Mouse (Mus musculus) spleen, postnatal 10 days (tissue): ENCODE results near the gene Enox1.
"Not testable (repeated sequence)": the region's sequence is repeated elsewhere in the genome, so short reads cannot be mapped to it uniquely, and the experiment has no call there.

ENCODE experiments used
- DNase-seq, 2 experiments: peaks; one replicate each; pipeline ENCODE4 v3.0.0; 2021 to 2022; ENCODE audit warnings: low spot score in 2 of 2

Enox1 gene

DNA sequence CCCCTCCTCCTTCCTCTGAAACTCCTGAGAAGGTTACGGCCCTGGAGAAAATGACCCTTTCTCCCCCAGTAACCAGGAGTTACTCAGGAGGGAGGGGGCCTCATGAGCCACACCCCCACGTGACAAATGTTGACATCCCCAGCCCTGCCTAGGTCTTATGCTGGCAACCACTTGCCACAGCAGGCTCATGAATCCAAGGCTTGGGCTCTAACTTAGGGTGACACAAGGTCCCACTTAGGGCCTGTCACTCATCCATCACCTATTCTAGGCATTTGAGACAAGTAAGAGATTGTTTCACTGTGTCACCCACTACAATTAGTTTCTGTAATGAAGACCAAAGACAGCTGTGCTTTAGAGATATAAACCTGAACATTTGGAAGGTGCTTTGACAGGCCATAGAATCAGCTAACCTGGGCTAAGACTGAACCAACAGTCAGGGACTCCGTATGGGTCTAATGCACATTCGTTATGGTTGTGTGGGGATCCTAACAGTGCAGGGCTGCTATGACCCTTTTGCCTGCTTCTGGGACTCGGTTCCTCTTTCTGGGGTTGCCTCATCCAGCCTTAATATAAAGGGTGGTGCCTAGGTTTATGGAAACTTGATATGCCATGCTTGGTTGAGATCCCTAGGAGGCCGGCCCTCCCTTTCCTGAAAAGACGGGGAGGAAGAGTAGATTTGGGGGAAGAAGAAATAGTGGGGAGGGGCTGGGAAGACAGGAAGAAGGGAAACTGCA lies 354.7 kb downstream of the Enox1 start:
- no peak for DNase-seq

DNA sequence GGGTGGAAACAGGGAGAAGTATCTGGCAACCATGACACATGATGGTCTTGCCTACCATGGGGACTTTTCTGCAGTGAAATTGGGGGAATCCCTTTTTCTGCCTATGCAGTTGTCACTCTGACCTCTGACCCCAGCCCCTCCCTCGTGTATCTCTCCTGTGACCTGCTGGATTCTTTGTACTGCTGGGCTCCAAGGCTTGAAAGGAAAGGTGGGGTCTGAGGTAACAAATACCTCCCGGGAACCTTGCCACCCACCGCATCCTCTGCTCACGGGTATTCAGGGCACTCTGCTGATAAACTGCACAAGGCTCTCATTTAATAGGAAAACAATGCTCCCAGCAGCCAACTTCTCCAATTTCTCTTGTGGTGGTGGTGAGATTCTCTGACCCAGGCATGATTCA lies 361.5 kb downstream of the Enox1 start:
- no peak for DNase-seq

DNA sequence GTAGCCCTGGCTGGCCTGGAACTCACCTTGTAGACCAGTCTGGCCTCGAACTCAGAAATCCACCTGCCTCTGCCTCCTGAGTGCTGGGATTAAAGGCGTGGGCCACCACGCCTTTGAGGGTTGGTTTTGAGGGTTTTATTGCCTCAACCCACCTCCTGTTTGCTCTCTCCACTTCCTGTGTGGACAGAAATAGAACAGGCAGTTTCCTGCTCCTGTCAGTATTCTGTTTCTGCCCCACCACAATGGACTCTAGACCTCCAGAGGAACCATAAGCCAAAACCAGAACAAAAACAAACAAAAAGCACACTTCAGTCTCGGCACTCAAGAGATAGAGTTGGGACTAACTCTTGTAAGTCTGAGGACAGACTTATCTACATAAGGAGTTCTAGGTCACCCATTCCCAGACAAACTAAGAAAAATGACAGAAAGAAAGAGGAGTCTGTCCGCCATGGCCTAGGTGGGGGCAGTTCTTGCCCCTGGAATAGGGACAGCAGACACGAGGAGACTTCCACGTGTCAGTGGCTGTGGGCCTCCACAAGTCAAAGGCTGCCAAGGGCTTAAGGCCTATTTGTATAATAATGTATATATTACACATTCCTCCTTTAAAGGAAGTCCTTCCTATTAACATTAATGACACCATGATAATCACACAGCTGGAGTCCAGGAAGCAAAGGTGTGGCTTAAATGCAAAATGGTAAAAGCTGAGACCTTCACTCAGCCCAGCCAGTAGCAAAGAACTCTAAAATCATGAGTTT lies 362.6 kb downstream of the Enox1 start:
- DNase-seq = no peak

DNA sequence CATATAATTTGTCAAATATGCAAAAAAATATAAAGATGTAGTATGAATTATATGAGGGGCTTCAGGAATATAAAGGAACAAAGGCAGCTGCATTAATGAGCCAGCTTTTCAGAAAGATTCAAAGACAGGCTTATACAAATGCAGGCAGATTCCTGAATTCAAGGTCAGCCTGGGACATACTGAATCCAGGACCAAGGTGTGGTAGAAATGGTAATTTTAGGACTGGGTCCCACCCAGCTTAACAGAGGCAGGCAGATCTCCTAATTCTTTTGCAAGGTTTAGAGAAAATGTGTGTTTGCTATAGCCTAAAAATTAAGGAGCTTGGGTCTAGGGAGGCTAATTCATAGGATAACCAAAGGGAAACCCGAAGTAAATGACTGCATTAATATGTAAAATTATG lies 363.1 kb downstream of the Enox1 start:
- DNase-seq = no peak

DNA sequence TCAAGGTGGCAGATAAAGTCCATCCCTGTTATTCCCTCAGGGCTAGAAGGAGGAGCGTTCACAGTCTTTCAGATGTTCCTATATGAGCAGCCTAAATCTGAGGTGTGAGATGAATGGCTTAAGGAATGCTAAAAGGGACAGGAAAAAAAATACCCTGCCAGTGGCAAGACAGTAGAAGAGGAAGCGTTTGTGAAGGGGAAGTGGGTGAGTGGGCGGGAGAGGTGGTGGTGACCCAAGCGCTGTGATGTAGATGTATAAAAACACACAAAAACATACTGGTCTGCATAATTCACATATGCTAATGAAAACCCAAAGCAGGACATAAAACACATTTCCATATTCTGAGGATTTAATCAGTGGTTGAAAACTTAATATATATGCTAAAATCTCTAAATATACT lies 367.7 kb downstream of the Enox1 start:
- peak in 1 of 2 experiments; percentile 23 for DNase-seq

DNA sequence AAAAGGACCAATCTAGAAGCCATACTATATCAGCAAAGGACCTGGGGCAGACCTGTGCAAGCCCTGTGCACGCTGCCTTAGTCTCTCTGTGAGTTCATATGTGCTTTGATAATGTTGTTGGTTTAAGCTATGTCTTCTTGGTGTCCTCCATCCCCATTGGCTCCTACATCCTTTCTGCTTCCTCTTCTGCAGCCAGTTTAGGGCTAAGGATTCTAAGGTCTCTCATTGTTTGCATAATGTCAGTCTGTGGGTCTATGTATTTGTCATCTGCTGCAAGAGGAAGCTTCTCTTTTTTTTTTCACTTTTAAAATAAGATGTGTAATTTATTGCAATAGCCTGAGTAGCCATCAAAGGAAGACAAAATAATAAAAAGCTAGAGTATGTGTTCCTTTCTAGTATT lies 369.7 kb downstream of the Enox1 start:
- DNase-seq = no peak

DNA sequence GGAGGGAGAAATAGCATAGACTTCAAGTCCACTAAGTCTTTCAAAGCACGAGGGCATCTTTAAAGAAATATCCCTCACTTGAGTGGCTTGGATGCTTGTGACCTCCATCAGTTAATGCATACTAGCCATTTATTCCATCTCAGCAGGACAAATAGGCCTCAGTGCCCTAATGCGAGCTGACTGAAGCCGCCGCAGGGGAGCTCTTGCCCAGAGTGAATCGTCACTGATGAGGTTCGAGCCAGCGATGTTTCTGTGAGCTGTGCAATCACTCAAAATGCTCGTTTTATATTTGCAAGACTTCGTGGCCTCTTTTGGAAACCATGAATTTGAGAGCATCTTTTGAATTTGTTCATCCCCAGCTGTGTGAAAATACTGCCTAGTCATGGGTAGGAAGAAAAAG lies 372.6 kb downstream of the Enox1 start:
- DNase-seq = no peak

DNA sequence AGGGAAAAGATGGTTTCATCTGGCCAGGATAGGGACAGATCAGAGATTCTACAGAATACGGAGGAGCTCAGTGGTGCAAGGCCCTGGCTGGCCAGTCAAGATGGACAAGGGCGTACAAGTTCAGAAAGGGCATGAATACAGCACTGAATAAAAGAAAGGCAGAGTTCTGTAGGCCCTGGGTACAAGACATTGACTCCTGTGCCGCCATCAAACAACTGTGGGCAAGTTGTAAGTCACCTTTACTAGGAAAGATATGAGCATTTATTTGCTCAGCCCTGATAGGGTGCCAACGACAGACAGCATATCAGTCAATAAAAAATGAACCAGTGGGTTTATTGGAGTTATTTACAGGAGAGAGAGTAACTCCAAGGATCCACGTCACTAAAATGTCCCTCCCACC lies 373.1 kb downstream of the Enox1 start:
- no peak for DNase-seq

DNA sequence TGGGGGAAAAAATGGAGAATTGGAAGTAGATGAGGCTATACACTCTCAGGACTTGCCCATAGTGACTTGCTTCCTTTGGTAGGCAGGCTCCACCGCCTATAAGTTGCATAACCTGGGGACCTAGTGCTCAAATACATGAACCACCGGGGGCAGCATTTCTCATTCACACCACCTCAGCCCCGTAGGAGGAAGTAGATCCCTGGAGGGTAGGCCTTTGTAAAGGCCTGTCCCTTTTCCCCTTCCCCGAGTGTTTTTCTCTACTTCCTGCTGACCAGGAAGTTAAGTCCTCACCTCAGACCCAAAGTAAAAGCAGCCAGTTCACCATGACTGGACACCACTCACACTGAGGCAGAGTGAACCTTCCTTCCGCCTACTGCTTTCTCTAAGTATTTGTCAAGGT lies 377.1 kb downstream of the Enox1 start:
- no peak for DNase-seq

DNA sequence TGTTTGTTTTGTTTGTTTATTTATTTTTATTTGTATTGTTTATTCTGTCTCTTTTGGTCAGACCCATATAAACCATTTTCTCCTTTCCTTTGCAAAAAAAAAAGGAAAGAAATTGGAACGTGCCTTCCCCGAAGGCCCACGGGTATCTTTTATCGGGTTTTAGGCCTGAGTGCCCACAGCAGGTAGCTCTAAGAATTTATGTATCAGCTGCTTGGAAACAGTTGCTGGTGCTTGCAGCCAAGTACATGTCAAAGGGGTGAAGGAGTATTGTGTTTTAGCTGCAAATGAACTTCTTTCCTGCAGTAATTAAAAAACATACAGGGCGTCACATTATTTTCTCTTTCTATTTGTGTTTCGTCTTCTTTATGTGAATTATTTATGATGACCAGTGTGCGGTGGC lies 377.6 kb downstream of the Enox1 start:
- DNase-seq = no peak

DNA sequence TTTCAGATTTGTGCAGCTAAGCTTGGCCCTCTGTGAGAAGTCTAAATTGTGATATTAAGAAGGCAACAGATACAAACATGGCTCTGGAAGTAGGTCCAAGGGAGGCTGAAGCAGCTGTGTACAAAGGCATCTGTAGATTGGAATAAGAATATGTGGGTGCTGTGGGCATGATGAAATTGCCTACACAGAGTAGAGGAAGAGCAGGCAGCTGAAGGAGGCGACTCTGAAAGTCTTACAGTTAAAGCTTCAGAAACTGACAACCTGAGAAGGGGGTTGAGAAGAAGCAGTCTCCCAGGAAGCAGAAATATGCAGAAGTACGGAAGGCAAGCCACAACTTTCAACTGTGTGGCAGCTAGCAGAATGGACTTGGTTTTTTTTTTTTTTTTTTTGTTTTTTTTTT lies 380.0 kb downstream of the Enox1 start:
- no peak for DNase-seq

DNA sequence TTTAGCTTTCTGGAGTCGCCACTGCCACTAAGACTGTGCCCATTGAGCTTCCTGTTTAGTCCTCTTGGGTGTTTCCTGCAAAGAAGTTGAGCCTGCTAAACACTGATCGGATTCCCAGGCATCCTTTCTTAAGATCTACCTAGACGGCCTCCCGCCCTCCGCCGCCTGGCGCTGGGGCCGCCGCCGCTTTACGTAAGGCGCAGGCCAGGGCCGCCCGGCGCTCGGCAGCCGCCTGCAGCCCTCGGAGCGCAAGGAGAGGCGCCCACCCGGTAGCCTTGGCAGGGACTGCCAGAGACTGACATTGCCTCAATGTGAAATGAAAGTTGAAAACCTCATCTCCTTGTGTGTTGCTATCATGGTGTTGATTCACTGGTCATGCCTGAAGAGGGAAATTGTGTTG lies 383.0 kb downstream of the Enox1 start:
- DNase-seq = not testable (repeated sequence)

DNA sequence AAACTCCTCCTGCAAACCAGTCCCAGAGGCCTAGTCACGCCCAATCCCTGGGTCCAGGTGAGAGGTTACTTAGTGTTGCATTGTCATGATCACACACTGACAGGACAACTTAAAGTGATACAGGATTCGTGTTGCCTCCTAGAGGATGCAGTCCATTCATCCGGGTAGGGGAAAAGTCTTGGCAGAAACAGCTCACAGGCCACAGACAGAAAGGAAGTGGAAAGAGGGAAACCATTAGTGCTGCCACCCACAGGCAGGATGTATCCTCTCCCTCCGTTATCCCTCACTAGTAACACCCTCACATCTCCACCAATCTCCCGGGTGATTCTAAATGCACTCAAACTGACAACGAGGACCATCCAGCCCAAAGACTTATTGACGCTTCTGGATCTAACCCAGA lies 385.4 kb downstream of the Enox1 start:
- no peak for DNase-seq

DNA sequence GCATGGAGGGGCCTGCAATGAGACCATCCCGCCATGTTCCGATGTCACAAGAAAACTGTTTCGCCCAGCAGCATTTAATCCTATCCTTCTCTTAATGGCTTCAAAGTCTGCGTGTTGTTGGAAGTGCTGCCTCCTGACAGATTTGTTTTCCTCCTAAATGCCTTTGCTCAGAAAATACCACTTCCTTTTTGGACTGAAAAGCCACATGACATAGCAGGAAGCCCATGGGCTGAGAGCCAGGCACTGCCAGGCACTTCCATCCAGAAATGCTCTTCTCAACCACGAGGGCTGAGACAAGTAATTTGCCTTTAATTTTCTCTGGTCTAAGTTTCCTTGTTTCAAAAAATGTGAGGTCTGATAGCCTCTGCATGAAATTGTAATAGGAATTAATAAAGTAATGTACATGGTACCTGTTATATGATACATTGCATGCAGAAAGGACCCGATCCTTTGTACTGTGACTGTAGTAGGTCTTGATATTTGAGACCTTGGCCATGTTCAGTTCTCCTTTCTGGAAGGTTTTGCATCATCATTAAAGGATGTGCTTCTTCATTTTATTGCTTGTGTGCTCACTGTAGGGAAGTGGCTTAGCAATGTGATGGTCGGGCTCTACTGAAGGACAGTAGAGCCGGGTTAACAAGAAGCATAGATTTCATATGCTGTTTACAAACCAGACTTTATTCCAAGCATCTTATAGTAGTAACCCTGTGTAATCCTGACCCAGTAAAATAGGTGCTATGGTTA lies 390.1 kb downstream of the Enox1 start:
- no peak for DNase-seq

DNA sequence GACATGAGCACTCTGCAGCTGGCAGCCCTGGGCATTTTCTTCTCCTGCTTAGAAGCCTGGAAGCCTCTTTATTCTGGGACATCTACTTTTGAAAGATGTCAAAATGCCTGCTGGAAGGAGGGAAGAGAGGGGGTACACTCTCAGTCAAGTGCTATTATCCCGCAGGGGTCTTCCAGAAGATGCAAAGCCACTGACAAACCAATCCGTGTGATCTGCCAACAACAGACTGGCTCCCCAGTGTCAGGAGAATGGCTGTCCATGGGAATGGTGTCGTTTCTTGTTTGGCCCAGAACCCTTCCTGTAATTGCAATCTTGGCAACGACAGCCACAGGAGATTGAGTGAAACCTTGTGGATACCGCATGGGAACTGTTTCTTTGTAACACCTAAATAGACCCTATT lies 390.8 kb downstream of the Enox1 start:
- DNase-seq = no peak

DNA sequence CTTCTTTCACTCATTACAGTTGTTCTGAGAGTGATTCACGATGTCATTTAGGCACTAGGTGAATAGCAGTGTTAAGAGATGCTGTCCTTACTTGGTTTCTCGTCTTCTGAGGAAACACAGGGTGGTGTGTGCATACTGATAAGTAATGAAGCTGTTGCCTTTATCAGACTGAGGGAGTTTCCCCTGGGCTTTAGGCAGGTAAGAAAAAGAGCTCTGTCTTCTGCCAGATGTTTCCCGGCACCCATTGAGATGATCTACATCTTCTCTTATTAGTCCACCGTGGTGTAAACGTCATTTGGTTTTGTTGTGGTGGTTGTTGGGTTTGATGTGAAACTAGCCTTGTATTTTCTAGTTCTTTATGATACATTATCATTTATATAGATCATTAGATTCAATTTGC lies 392.4 kb downstream of the Enox1 start:
- no peak for DNase-seq

DNA sequence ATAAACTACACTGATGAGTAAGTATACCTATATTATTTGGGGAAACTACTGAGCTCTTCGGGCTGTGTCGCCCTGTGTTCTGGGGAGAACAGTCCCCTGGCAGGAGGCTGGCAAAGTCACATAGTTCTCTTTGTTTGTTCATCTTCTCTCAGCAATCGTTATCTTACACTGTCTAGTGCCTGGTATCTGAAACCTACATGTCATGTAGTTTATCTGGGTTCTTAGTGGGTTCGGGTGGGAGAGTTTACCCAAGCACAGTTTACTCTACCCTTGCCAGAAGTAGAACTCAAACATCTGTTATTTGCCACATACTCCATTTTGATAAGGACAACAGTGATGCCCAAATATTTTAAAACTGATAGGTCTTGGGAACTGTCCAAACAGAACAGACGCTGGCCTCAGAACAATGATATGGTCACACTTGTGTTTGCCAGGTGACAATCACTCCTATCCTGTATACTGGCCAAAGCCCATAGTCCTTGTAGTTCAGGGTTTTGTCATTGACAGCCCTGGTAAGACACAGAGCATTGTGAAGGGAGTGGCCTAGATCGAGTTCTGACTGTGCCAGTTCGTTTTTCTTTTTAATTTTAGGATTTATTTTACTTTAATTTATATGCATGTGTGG lies 401.0 kb downstream of the Enox1 start:
- DNase-seq = no peak

DNA sequence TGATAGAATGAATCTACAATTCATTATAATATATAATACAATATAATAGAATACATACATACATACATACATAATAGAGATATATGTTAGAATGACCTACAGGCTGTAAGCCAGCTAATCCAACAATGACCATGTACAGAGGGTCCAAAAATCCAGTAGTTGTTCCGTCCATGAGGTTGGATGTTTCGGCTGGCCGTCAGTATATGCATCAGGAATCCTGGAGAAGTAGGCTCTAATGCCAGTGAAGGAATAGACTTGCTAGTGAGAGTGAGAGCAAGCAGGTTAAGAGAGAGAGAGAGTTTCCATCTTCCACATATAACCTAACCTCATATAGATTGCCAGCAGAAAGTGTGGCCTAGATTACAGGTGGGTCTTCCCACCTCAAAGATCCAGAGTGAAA lies 402.3 kb downstream of the Enox1 start:
- no peak for DNase-seq

DNA sequence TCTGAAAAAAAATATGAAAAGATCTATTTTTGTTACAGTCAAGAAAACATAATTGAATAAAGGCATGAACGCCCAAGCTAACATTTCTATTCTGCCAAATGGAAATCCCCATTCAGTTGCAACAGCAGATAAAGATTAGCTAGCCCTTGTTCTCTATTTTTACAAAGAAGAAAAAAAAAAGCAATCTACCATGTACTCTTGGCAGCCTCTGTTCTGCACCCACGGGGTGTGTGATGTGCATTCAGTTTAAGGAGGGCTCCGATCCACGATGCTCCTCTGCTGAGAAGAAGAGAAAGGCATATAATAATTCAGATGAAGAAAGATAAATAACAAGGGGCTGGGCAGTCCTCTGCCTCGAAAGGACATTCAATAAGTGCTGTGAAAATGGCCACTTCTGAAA lies 403.2 kb downstream of the Enox1 start:
- DNase-seq = no peak

DNA sequence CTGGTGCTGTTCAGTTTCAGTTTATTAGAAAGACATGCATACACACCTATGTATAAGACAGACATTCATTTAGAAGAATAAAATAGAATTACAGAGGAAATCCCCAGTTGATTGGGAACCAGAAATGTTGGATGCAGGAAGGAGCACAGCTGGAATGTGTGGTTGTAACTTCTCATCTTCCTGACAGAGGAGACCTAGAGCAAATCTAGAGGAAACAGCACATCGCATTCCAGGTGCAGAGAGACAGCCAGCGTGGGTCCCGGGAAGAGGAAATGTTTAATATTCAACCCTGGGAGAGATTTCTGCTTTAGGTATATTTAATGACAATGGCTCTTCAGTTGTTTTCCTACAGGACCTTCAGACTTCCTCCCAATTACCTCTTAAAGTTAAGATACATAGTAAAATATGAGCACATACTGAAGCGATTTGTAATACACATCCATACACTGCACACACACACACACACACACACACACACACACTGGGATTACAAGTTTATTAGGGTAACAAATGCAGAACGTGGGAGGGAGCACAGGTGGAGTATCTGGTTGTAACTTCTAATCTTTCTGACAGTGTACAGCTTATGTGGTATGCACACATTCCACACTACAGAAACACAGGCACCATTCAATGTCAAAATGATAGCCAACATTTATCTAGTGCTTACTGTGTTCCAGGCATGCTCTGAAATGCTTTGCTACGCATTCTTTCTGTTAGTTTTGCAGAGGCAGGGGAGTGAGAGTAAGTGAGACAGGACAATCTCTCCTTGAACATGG lies 405.4 kb downstream of the Enox1 start:
- no peak for DNase-seq

DNA sequence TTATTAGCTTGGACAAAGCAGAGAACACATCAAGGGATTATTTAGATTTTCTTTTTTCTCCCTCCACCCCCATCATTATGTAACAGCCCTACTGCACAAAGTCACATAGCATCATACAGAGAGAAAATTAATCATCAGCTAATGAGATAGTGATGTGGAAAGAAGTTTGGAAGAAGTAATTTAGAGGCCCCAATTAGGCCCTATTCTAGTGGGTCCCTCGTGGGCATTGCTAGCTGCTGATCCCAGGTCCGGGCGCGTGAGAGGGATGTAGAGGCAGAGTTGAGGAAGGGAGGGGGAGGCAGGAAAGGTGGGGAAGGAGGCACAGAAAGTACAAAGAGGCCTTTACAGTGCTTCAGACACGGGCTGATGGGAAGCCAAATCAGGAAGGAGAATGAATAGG lies 407.4 kb downstream of the Enox1 start:
- no peak for DNase-seq

DNA sequence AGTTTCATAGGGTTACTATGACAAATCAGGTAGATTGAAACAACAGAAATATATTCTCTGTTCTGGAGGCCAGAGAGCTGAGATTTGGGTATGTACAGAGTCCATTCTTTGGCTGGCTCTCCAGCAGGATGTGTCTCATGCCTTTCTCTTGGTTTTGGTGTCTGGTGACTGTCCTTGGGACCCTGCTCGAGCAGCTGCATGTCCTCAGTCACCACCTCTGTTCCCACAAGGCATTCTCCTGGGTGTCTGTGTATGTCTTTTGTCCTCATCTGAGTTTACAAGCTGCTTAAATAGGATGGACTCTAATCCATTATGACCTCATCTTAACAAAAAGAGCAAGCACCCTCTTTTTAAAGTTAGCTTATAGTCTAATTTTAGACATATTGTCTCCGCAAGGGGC lies 410.6 kb downstream of the Enox1 start:
- DNase-seq = no peak
